Mouse (Mus musculus) neutrophil, adult 5-6 weeks (primary cell): ENCODE measurements around the gene Arhgef25. TPM values are rescaled to one million over a fixed set of nuclear protein-coding genes. Genes with fewer than 3 reads are reported as not detected.

Source experiments
- ATAC-seq: fragments of 151-379, 151-347 bp; 2 replicates; pipeline ENCODE4 v1.8.0; 2017; ENCODE audit warnings: mild to moderate bottlenecking, moderate TSS enrichment; ENCODE audit not compliant: insufficient number of reproducible peaks, poor library complexity, low FRiP score, severe bottlenecking; ENCODE audit errors: extremely low read depth
- total RNA-seq: library from RNA; stranded (forward); fragments of 200-1000 nt; gene quantifications from 2 replicates; pipeline ENCODE4 v1.2.3, GENCODE M21; 2017

Arhgef25 gene
- total RNA-seq, 1 experiment from 2014 or later = not detected

- ATAC-seq = no peak
Observed at GRCm38 (mm10) chr10:127173148-127174065, 16.5 kb downstream of the Arhgef25 start.

GRCm38 (mm10) chr10:127171631-127172200, 18.2 kb downstream of the Arhgef25 start:
- ATAC-seq = no peak

- peak; percentile 64 for ATAC-seq
Observed at GRCm38 (mm10) chr10:127170837-127171272, 19.0 kb downstream of the Arhgef25 start.

GRCm38 (mm10) chr10:127170002-127170401, 19.9 kb downstream of the Arhgef25 start:
- no peak for ATAC-seq

GRCm38 (mm10) chr10:127167614-127168192, 22.2 kb downstream of the Arhgef25 start:
- ATAC-seq = no peak

GRCm38 (mm10) chr10:127166771-127167613, 22.9 kb downstream of the Arhgef25 start:
- ATAC-seq = no peak

GRCm38 (mm10) chr10:127166404-127166715, 23.5 kb downstream of the Arhgef25 start:
- ATAC-seq = no peak

- ATAC-seq = peak; percentile 27
Observed at GRCm38 (mm10) chr10:127165654-127166403, 24.1 kb downstream of the Arhgef25 start.

GRCm38 (mm10) chr10:127165354-127165653, 24.6 kb downstream of the Arhgef25 start:
- ATAC-seq = no peak

- ATAC-seq = peak; percentile 45
Observed at GRCm38 (mm10) chr10:127164631-127165353, 25.1 kb downstream of the Arhgef25 start, which contains the start of gene B4galnt1. B4galnt1 (plus strand) TSS chr10:127165225.

- no peak for ATAC-seq
Observed at GRCm38 (mm10) chr10:127164190-127164589, 25.7 kb downstream of the Arhgef25 start.

- ATAC-seq = peak; percentile 45
Observed at GRCm38 (mm10) chr10:127162771-127163261, 27.1 kb downstream of the Arhgef25 start.

GRCm38 (mm10) chr10:127160728-127161127, 29.2 kb downstream of the Arhgef25 start:
- no peak for ATAC-seq

GRCm38 (mm10) chr10:127160081-127160480, 29.8 kb downstream of the Arhgef25 start:
- ATAC-seq = no peak

- no peak for ATAC-seq
Observed at GRCm38 (mm10) chr10:127158471-127158870, 31.4 kb downstream of the Arhgef25 start.

GRCm38 (mm10) chr10:127156511-127156910, 33.4 kb downstream of the Arhgef25 start:
- no peak for ATAC-seq

- ATAC-seq = no peak
Observed at GRCm38 (mm10) chr10:127156089-127156488, 33.8 kb downstream of the Arhgef25 start.

- ATAC-seq = no peak
Observed at GRCm38 (mm10) chr10:127154652-127155051, 35.2 kb downstream of the Arhgef25 start.
